Mouse (Mus musculus) neural tube, embryonic 11.5 days (tissue): Measurements from ENCODE around the gene Scaf1. TPM values are rescaled to one million over a fixed set of nuclear protein-coding genes. Genes with fewer than 3 reads are reported as not detected.

Experiments used
- ATAC-seq: fragments of 200-750 bp; cut with Nextera tagmentation; 2 replicates; pipeline ENCODE4 v1.8.0; 2017; ENCODE audit warnings: moderate number of reproducible peaks, mild to moderate bottlenecking, moderate TSS enrichment, moderate library complexity; ENCODE audit not compliant: insufficient read depth, low FRiP score, low TSS enrichment
- DNase-seq: peaks from one replicate; pipeline ENCODE4 v3.0.0-alpha.2; 2015; ENCODE audit warnings: low spot score
- H3K27ac ChIP-seq: fragments of 300-500 bp; sonication (generic); 2 replicates; pipeline ENCODE4 v1.5.1; 2014; ENCODE audit warnings: low read depth, mild to moderate bottlenecking, low read length
- H3K27me3 ChIP-seq: fragments of 300-500 bp; sonication (generic); 2 replicates; pipeline ENCODE4 v1.6.1; 2014; ENCODE audit warnings: mild to moderate bottlenecking, low read length, mixed read lengths; ENCODE audit not compliant: control insufficient read depth, insufficient read depth
- H3K36me3 ChIP-seq: fragments of 300-500 bp; sonication (generic); 2 replicates; pipeline ENCODE4 v1.6.1; 2014; ENCODE audit warnings: mild to moderate bottlenecking, low read length, moderate library complexity, mixed read lengths; ENCODE audit not compliant: control insufficient read depth, insufficient read depth
- H3K4me1 ChIP-seq: fragments of 300-500 bp; sonication (generic); 2 replicates; pipeline ENCODE4 v1.6.1; 2014; ENCODE audit warnings: low read length, mixed read lengths; ENCODE audit not compliant: control insufficient read depth, insufficient read depth
- H3K4me2 ChIP-seq: fragments of 300-500 bp; sonication (generic); 2 replicates; pipeline ENCODE4 v1.6.1; 2014; ENCODE audit warnings: low read depth, mild to moderate bottlenecking, moderate library complexity
- H3K4me3 ChIP-seq: fragments of 300-500 bp; sonication (generic); 2 replicates; pipeline ENCODE4 v1.5.1; 2014; ENCODE audit warnings: low read depth, low read length
- H3K9ac ChIP-seq: fragments of 300-500 bp; sonication (generic); 2 replicates; pipeline ENCODE4 v1.6.1; 2014; ENCODE audit warnings: mild to moderate bottlenecking, low read length
- H3K9me3 ChIP-seq: fragments of 300-500 bp; sonication (generic); 2 replicates; pipeline ENCODE4 v1.6.1; 2016; ENCODE audit warnings: low read length; ENCODE audit not compliant: control insufficient read depth
- WGBS: fragments of 180-500 bp; shearing (Covaris S2); extraction: QIAGEN DNeasy Blood & Tissue Kit; methylation state at CpG from one replicate; pipeline ENCODE4 v1.1.7; 2014; 5-methylcytosine and 5-hydroxymethylcytosine counted together
- polyA plus RNA-seq: library from polyadenylated mRNA; unstranded; fragments of >200 nt; fragmentation: Nextera tagmentation; extraction: Ambion mirVana; gene quantifications from 2 replicates; pipeline ENCODE4 v1.2.1, GENCODE M21; 2014

The Scaf1 gene
- polyA plus RNA-seq, 1 experiment from 2014 or later: 54.7 TPM

- no peaks in the 10 kb centered on the region for H3K27me3 ChIP-seq
- H3K36me3 ChIP-seq: peaks cover 27% of the 10 kb centered on the region
- peak within 1 kb of the TSS; percentile 52 for H3K9ac ChIP-seq
- peaks cover 17% of the 10 kb centered on the region for H3K4me1 ChIP-seq
- H3K9me3 ChIP-seq: no peaks in the 10 kb centered on the region
- H3K27ac ChIP-seq: peak within 1 kb of the TSS; percentile 74
- DNase-seq (peak; percentile 86), ATAC-seq (peak; percentile 58)
- WGBS: 2% methylated on average over 22 of the region's 22 CpGs
- H3K4me3 ChIP-seq: peak within 1 kb of the TSS; percentile 40
- peak within 1 kb of the TSS; percentile 70 for H3K4me2 ChIP-seq
Observed at GRCm38 (mm10) chr7:44974383-44975116, 41.6 kb downstream of the Scaf1 start, which contains the start of gene Cpt1c. TSS of gene Cpt1c (minus strand) at chr7:44974851.

GRCm38 (mm10) chr7:44973415-44974130 is 42.6 kb downstream of the Scaf1 start:
- no peaks in the 10 kb centered on the region for H3K27me3 ChIP-seq
- H3K27ac ChIP-seq: peak overlapping the region; percentile 74; the same call in 1 of the 2 replicates
- 47% methylated on average over 14 of the region's 14 CpGs for WGBS
- peak overlapping the region; percentile 40 for H3K4me3 ChIP-seq
- H3K9ac ChIP-seq: peak overlapping the region; percentile 52
- H3K4me2 ChIP-seq: peak overlapping the region; percentile 70
- H3K4me1 ChIP-seq: peaks cover 17% of the 10 kb centered on the region
- H3K9me3 ChIP-seq: no peaks in the 10 kb centered on the region
- DNase-seq: no peak
- no peak for ATAC-seq
- H3K36me3 ChIP-seq: peaks cover 21% of the 10 kb centered on the region

- WGBS: 74% methylated on average over 7 of the region's 7 CpGs
- ATAC-seq: no peak
Observed at GRCm38 (mm10) chr7:44971142-44971541, 45.0 kb downstream of the Scaf1 start.

GRCm38 (mm10) chr7:44970231-44970691 is 45.9 kb downstream of the Scaf1 start:
- under 1% methylated on average over 36 of the region's 36 CpGs for WGBS
- ATAC-seq: peak; percentile 94
- H3K9me3 ChIP-seq: no peaks in the 10 kb centered on the region
- H3K4me2 ChIP-seq: peak overlapping the region; percentile 69
- no peaks in the 10 kb centered on the region for H3K27me3 ChIP-seq
- DNase-seq: peak; percentile 92
- peak overlapping the region; percentile 49 for H3K4me3 ChIP-seq
- H3K4me1 ChIP-seq: peaks cover 17% of the 10 kb centered on the region
- H3K36me3 ChIP-seq: peaks cover 4% of the 10 kb centered on the region; the same call in 1 of the 2 replicates
- peak overlapping the region; percentile 76 for H3K27ac ChIP-seq
- peak overlapping the region; percentile 67 for H3K9ac ChIP-seq

More at GRCm38 (mm10) chr7:44971142-44971541, 45.0 kb downstream of the Scaf1 start:
- Histone ChIP-seq H3K9ac (peak overlapping the region; percentile 67), H3K27me3 (no peaks in the 10 kb centered on the region), H3K27ac (peak overlapping the region; percentile 76; the same call in 1 of the 2 replicates), H3K36me3 (peaks cover 4% of the 10 kb centered on the region; the same call in 1 of the 2 replicates), H3K4me3 (peak overlapping the region; percentile 49), H3K4me1 (peaks cover 17% of the 10 kb centered on the region), H3K9me3 (no peaks in the 10 kb centered on the region), H3K4me2 (peak overlapping the region; percentile 69)
- no peak for DNase-seq

- DNase-seq (no peak), ATAC-seq (no peak)
- H3K4me1 ChIP-seq: peaks cover 9% of the 10 kb centered on the region
- H3K27ac ChIP-seq: no peak overlapping the region
- no peak overlapping the region for H3K4me3 ChIP-seq
- no peak overlapping the region for H3K4me2 ChIP-seq
- no peaks in the 10 kb centered on the region for H3K27me3 ChIP-seq
- no peak overlapping the region for H3K9ac ChIP-seq
- peaks cover 7% of the 10 kb centered on the region; the same call in 1 of the 2 replicates for H3K36me3 ChIP-seq
- WGBS: 79% methylated on average over 15 of the region's 15 CpGs
- H3K9me3 ChIP-seq: no peaks in the 10 kb centered on the region
Observed at GRCm38 (mm10) chr7:44966638-44967037, 49.5 kb downstream of the Scaf1 start.

GRCm38 (mm10) chr7:44965975-44966374 is 50.2 kb downstream of the Scaf1 start:
- Histone ChIP-seq H3K9ac (no peak overlapping the region), H3K27ac (no peak overlapping the region), H3K9me3 (no peaks in the 10 kb centered on the region), H3K4me1 (peaks cover 3% of the 10 kb centered on the region), H3K27me3 (no peaks in the 10 kb centered on the region), H3K36me3 (peaks cover 7% of the 10 kb centered on the region; the same call in 1 of the 2 replicates), H3K4me2 (no peak overlapping the region), H3K4me3 (no peak overlapping the region)
- DNase-seq (no peak), ATAC-seq (no peak)
- 86% methylated on average over 7 of the region's 7 CpGs for WGBS

GRCm38 (mm10) chr7:44964990-44965389 is 51.2 kb downstream of the Scaf1 start:
- ATAC-seq (no peak), DNase-seq (no peak)
- H3K36me3 ChIP-seq: peaks cover 6% of the 10 kb centered on the region; the same call in 1 of the 2 replicates
- no peaks in the 10 kb centered on the region for H3K27me3 ChIP-seq
- 94% methylated on average over 13 of the region's 13 CpGs for WGBS
- H3K27ac ChIP-seq: no peak overlapping the region
- no peak overlapping the region for H3K9ac ChIP-seq
- no peaks in the 10 kb centered on the region for H3K9me3 ChIP-seq
- H3K4me2 ChIP-seq: no peak overlapping the region
- no peak overlapping the region for H3K4me3 ChIP-seq
- H3K4me1 ChIP-seq: no peaks in the 10 kb centered on the region

GRCm38 (mm10) chr7:44962831-44963230 is 53.3 kb downstream of the Scaf1 start:
- Histone ChIP-seq H3K9ac (no peak overlapping the region), H3K36me3 (peaks cover 6% of the 10 kb centered on the region; the same call in 1 of the 2 replicates), H3K4me3 (no peak overlapping the region), H3K9me3 (no peaks in the 10 kb centered on the region), H3K27me3 (no peaks in the 10 kb centered on the region), H3K4me2 (no peak overlapping the region), H3K27ac (no peak overlapping the region), H3K4me1 (no peaks in the 10 kb centered on the region)
- no peak for DNase-seq
- no peak for ATAC-seq
- WGBS: 87% methylated on average over 5 of the region's 5 CpGs
